Comparison of ENCODE assay signal across 8 mouse cellular contexts in genomic region chr4:133240934-133241908, GRCm38 (mm10). TPM values are rescaled to one million over a fixed set of nuclear protein-coding genes. Genes with fewer than 3 reads are reported as not detected.
A peak's percentile ranks its signal among the peaks of the same experiment; 100 is the strongest.
DNase-seq lines count a peak whose midpoint lies in the region; ATAC-seq and TF ChIP-seq lines count a peak whose summit lies in the region.

No protein-coding gene starts in this region.

- peaks cover 11% of the 10 kb centered on the region for H3K4me1 ChIP-seq in lung, embryonic 15.5 days
- H3K4me1 ChIP-seq in olfactory bulb, adult 2 months (ENCODE audit: control insufficient read depth, insufficient read depth, low read length): peaks cover 8% of the 10 kb centered on the region

- peak overlapping the region; percentile 60 for H3K9ac ChIP-seq in lung, embryonic 15.5 days

- no peaks in the 10 kb centered on the region for H3K9me3 ChIP-seq in lung, embryonic 15.5 days

- peak overlapping the region; percentile 53 for H3K4me3 ChIP-seq in lung, embryonic 15.5 days
- H3K4me3 ChIP-seq in olfactory bulb, adult 2 months (ENCODE audit: insufficient read depth, low read depth, low read length): peak overlapping the region; percentile 71

- H3K27ac ChIP-seq in lung, embryonic 15.5 days: peak overlapping the region; percentile 79
- H3K27ac ChIP-seq in olfactory bulb, adult 2 months (ENCODE audit: insufficient read depth, low read depth, low read length): peak overlapping the region; percentile 21; the same call in 1 of the 2 replicates

- peak overlapping the region; percentile 92 for H3K4me2 ChIP-seq in lung, embryonic 15.5 days

- peaks cover 26% of the 10 kb centered on the region; the same call in 1 of the 2 replicates for H3K27me3 ChIP-seq in lung, embryonic 15.5 days

- H3K36me3 ChIP-seq in lung, embryonic 15.5 days: no peaks in the 10 kb centered on the region

- WGBS in lung, embryonic 15.5 days: under 1% methylated on average over 77 of the region's 78 CpGs
- WGBS in olfactory bulb, adult 2 months: 1% methylated on average over 78 of the region's 78 CpGs

- peak; percentile 93 for DNase-seq in MN1 (ENCODE audit: low spot score)
- peak; percentile 86 for DNase-seq in cerebellum, adult 8-10 months
- peak; percentile 81 for DNase-seq in forelimb bud, embryonic 11.5 days (ENCODE audit: low read depth, low spot score)
- peak; percentile 62 for DNase-seq in layer of hippocampus, adult 9-10 months (ENCODE audit: low spot score)
- DNase-seq in thymus, adult 18-20 months: peak; percentile 78 to 83

- ATAC-seq in hematopoietic stem cell, adult 5-6 weeks (replicated peaks in 1 of 2; ENCODE audit: insufficient read depth in 1 of 2, low FRiP score in 2 of 2, low TSS enrichment in 1 of 2, low read depth in 1 of 2, poor library complexity in 2 of 2, severe bottlenecking in 2 of 2): peak; percentile 71 to 80
- peak; percentile 92 for ATAC-seq in lung, embryonic 15.5 days (ENCODE audit: borderline replicate concordance, extremely low read depth, low FRiP score, low TSS enrichment)

- peak; percentile 43; the same call in 1 of the 2 replicates for TF ChIP-seq POLR2A in olfactory bulb, adult 2 months (IDR thresholded peaks at IDR 0.05; ENCODE audit: insufficient read depth, low read depth, low read length)

- no peak for TF ChIP-seq CTCF in olfactory bulb, adult 2 months (IDR thresholded peaks at IDR 0.05; ENCODE audit: insufficient read depth, low read depth, low read length)

RNA-seq across cellular contexts. Expression of gene Map3k6, which starts 0.6 kb away (rescaled TPM):
- 1.8 and 3.5 TPM in 2 replicates for total RNA-seq in hematopoietic stem cell, adult 5-6 weeks (2017)
- polyA plus RNA-seq in lung, embryonic 15.5 days (2015; fragmentation: Nextera tagmentation; extraction: Ambion mirVana): 3.0 and 3.1 TPM in 2 replicates
- polyA plus RNA-seq in olfactory bulb, adult 2 months (2012; ENCODE audit: insufficient read depth, insufficient read length, low replicate concordance, missing spikeins): not detected in 2 replicates

RNA-seq across cellular contexts. Expression of gene Sytl1, which starts 21.7 kb away (rescaled TPM):
- total RNA-seq in hematopoietic stem cell, adult 5-6 weeks (2017): 7.2 and 20.1 TPM in 2 replicates
- 1.1 and 2.1 TPM in 2 replicates for polyA plus RNA-seq in lung, embryonic 15.5 days (2015; fragmentation: Nextera tagmentation; extraction: Ambion mirVana)
- not detected in 2 replicates for polyA plus RNA-seq in olfactory bulb, adult 2 months (2012; ENCODE audit: insufficient read depth, insufficient read length, low replicate concordance, missing spikeins)

RNA-seq across cellular contexts. Expression of gene Gpr3, which starts 28.9 kb away (rescaled TPM):
- 0.25 and 0.50 TPM in 2 replicates for total RNA-seq in hematopoietic stem cell, adult 5-6 weeks (2017)
- polyA plus RNA-seq in lung, embryonic 15.5 days (2015; fragmentation: Nextera tagmentation; extraction: Ambion mirVana): 0.10 TPM in 1 of 2 replicates, not detected in the other
- polyA plus RNA-seq in olfactory bulb, adult 2 months (2012; ENCODE audit: insufficient read depth, insufficient read length, low replicate concordance, missing spikeins): not detected in 2 replicates

RNA-seq across cellular contexts. Expression of gene Cd164l2, which starts 29.3 kb away (rescaled TPM):
- not detected in 2 replicates for total RNA-seq in hematopoietic stem cell, adult 5-6 weeks (2017)
- polyA plus RNA-seq in lung, embryonic 15.5 days (2015; fragmentation: Nextera tagmentation; extraction: Ambion mirVana): 8.2 and 8.5 TPM in 2 replicates
- not detected in 2 replicates for polyA plus RNA-seq in olfactory bulb, adult 2 months (2012; ENCODE audit: insufficient read depth, insufficient read length, low replicate concordance, missing spikeins)

RNA-seq across cellular contexts. Expression of gene Tmem222, which starts 36.4 kb away (rescaled TPM):
- total RNA-seq in hematopoietic stem cell, adult 5-6 weeks (2017): 11.6 and 21.5 TPM in 2 replicates
- 79.8 and 81.9 TPM in 2 replicates for polyA plus RNA-seq in lung, embryonic 15.5 days (2015; fragmentation: Nextera tagmentation; extraction: Ambion mirVana)
- not detected in 2 replicates for polyA plus RNA-seq in olfactory bulb, adult 2 months (2012; ENCODE audit: insufficient read depth, insufficient read length, low replicate concordance, missing spikeins)

Comparison
In these comparisons a context has a peak if more than half of its experiments do, and no peak if none do; other contexts are left out.
1. Peak in every context shown above with its lines: DNase-seq, ATAC-seq, H3K4me3 ChIP-seq and H3K27ac ChIP-seq.